Mouse (Mus musculus) megakaryocyte, embryonic 14.5 days (primary cell): Measurements from ENCODE around the gene Sipa1l2. TPM values are rescaled to one million over a fixed set of nuclear protein-coding genes. Genes with fewer than 3 reads are reported as not detected.

Source experiments
- H3K27me3 ChIP-seq: replicated peaks from 2 replicates; pipeline ENCODE3; 2012; ENCODE audit warnings: inconsistent platforms
- H3K36me3 ChIP-seq: replicated peaks from 2 replicates; pipeline ENCODE3; 2012; ENCODE audit warnings: low read length, inconsistent platforms, mixed read lengths
- H3K4me1 ChIP-seq: 2 replicates; pipeline ENCODE4 v1.6.1; 2012; ENCODE audit warnings: inconsistent platforms
- H3K4me3 ChIP-seq: replicated peaks from 2 replicates; pipeline ENCODE3; 2012; ENCODE audit warnings: moderate library complexity, mild to moderate bottlenecking, inconsistent platforms
- H3K9me3 ChIP-seq: 2 replicates; pipeline ENCODE4 v1.6.1; 2012; ENCODE audit warnings: inconsistent platforms
- FLI1 ChIP-seq: IDR thresholded peaks from 2 replicates; pipeline ENCODE4 v1.6.1; 2012; ENCODE audit warnings: low read length, inconsistent platforms, mixed read lengths
- GATA1 ChIP-seq: IDR thresholded peaks from 3 replicates; pipeline ENCODE4 v1.6.1; 2012; ENCODE audit warnings: mixed read lengths, low read length, inconsistent platforms, borderline replicate concordance
- polyA plus RNA-seq: library from polyadenylated mRNA; stranded (reverse); fragments of >175 nt; gene quantifications from 2 replicates; pipeline ENCODE4 v1.2.3, GENCODE M21; 2012; ENCODE audit warnings: low replicate concordance; ENCODE audit not compliant: insufficient read depth

The Sipa1l2 gene
- polyA plus RNA-seq = 0.40 and 0.78 TPM in 2 replicates

DNA sequence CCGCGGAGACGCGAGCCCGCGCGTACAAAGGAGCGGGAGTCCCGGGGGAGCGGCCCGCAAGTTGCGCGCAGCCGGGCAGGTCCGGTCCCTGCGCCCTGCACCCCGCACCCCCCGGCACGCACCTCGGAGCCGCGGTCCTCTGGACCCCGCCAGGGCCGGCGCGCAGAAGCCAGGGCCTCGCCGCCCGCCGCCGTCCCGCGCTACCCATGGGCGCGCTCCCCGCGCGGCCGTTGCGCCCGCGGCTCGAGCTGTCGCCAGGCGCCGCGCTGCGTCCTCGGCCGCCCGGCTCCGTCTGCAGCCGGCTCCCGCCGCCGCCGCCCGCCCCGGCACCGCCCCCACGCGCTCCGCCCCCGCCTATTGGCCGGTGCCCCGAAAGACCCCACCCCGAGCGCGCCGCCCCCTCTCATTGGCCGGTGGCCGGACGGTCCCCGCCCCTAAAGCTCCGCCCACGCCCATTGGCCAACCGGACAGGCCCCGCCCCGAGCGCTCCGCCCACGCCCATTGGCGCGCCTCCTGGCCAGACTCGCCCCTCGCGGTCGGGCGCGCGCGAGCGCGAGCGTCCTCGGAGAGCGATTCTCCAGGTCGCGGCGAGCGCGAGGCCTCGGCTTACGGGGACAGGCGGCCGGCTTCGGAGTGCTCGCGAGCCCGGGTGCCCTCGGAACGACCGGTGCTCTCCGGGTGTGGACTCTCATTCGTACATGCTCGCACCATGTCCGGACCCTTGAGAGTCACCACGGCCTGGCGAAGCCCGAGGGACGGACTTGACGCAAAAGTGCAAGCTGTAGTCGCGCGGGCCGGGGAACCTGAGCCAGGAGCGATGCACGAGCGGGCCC lies at the start of gene Sipa1l2:
Sipa1l2 (minus strand) TSS at position 276 of the 833 bp plus-strand sequence.
- no peaks in the 10 kb centered on the region for H3K36me3 ChIP-seq
- H3K27me3 ChIP-seq = peaks cover 70% of the 10 kb centered on the region
- peaks cover 19% of the 10 kb centered on the region for H3K4me1 ChIP-seq
- H3K9me3 ChIP-seq = peaks cover 15% of the 10 kb centered on the region
- TF ChIP-seq FLI1 (no peak), GATA1 (no peak)
- H3K4me3 ChIP-seq = peak within 1 kb of the TSS; percentile 91

DNA sequence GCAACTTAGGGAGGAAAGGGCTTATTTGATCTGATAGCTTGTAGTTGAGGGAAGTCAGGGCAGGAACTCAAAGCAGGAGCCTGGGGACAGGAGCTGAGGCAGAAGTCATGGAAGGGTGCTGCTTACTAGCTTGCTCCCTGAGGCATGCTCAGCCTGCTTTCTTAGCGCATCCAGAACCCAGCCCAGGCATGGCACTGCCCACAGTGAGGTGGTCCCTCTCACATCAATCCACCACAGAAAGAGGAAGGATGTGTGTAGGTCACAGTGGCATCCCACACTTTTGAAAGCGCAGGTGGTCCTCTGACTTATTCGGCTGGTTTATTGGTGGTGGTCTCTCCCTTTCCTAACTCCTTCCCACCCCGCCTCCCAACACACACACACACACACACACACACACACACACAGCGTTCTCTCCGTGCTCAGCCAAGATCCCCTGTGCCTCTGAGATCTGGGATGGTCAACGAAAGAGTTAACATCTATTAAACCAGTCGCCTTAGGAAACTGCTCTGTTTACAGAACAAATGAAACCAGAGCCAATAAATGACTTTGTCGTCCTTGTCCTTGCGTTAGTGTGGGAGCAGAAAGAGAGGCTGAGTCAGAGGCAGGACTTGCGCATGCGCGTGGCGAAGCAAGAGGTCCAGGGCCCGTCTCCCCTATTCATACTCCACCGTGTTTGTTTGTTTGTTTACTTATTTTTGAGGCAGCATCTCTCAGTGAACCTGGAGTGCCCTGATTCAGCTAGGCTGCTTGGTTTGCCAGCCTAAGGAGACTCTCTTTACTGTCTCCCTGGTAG lies 49.1 kb upstream of the Sipa1l2 start:
- Histone ChIP-seq H3K4me1 (no peaks in the 10 kb centered on the region; the same call in 1 of the 2 replicates), H3K9me3 (peaks cover 40% of the 10 kb centered on the region), H3K36me3 (no peaks in the 10 kb centered on the region), H3K4me3 (peak overlapping the region; percentile 2), H3K27me3 (no peaks in the 10 kb centered on the region)
- TF ChIP-seq FLI1 (no peak), GATA1 (no peak)

DNA sequence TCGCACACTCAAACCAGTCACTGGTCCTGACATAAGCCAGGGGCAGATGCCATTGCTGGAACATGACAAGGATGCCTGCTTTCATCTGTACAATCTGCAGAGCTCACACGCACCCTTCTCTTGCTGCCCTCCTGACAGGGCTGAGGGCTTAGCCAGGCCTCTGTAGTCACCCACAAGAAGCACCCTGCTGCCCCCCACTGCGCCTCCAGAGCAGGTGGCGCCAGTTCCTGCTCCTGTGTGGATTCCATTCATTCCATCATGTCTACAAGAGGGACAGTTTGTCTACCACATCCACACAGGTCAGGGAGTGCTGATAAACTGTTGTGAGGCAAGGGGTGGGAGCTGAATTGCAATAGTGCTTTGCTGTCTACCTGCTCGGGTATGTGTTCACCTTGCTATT lies 47.3 kb upstream of the Sipa1l2 start:
- no peaks in the 10 kb centered on the region for H3K27me3 ChIP-seq
- H3K4me1 ChIP-seq = no peaks in the 10 kb centered on the region; the same call in 1 of the 2 replicates
- H3K9me3 ChIP-seq = peaks cover 56% of the 10 kb centered on the region
- no peak for TF ChIP-seq FLI1
- no peak for TF ChIP-seq GATA1
- no peak overlapping the region for H3K4me3 ChIP-seq
- H3K36me3 ChIP-seq = no peaks in the 10 kb centered on the region

DNA sequence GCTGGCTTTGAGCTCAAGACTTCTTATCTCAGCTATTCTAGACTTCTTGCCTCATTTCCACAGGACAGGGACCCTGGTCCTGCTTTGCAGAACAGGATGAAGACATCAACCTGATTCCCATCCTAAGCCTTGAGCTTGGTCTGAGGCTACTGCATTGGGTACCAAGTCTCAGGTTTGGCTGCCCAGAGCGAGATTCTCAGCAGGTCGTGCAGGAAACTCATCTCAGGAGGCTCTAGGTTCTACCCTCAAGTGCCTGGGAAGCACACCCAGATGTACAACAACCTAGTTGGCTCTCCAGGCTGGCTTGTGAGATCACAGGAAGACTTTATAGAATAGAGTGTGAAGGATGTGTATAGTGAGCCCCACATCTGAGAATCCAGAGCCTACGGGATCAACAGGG lies 46.4 kb upstream of the Sipa1l2 start:
- H3K27me3 ChIP-seq = no peaks in the 10 kb centered on the region
- H3K4me3 ChIP-seq = no peak overlapping the region
- no peaks in the 10 kb centered on the region for H3K36me3 ChIP-seq
- H3K9me3 ChIP-seq = peaks cover 60% of the 10 kb centered on the region
- TF ChIP-seq FLI1 = no peak
- no peak for TF ChIP-seq GATA1
- no peaks in the 10 kb centered on the region; the same call in 1 of the 2 replicates for H3K4me1 ChIP-seq

DNA sequence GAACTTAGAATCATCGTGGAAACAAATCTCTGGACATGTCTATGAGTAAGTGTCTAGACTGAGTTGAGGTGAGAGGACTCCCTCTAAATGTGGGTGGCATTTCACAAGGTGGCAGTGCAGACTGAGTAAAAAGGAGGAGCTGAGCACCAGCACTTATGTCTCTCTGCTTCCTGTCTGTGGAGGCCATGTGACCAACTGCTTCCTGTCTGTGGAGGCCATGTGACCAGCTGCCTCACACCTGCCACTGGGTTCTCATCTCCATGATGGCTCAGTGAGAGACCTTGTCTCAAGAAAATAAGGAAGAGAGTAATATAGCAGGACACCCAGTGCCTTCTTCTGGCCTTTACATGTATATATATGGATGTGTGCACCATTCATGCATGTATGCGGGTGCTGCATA lies 43.9 kb upstream of the Sipa1l2 start:
- H3K4me3 ChIP-seq = peak overlapping the region; percentile 53

DNA sequence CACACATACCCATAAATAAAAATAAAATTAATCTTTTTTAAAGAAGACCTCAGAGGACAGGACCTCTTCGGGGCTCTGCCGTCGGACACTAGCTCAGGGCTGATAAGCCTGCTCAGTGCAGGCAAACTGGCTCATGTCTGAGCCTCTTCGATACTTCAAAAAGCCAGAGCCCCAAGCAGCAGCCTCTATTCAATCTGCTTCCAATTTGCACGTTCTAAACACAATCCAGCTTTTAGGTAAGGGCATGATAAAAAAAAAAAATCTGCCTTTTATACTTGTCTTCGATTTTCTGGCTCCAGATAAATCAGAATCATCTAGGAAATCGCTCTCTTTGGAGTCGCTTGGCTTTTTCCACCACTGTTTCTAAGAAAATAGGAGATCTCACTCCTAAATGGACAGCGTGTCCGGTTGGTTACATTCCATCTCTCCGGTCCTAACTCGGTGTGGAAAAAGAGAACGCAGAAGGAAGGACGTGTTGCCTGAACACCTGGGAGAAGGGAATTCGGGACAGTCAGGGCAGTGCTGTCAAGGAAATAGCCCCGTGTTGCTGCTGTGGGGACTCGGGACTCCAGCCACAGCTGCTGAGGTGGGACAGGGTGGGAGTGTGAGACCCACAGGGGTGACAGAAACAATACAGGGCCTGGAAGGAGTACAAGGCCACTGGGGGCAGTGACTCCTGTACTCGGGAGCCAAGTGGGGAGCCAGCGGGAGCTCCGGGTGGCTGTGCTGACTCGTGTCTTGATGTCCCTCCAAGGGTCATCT lies 42.4 kb upstream of the Sipa1l2 start:
- H3K4me1 ChIP-seq = no peaks in the 10 kb centered on the region
- H3K4me3 ChIP-seq = no peak overlapping the region
- H3K27me3 ChIP-seq = no peaks in the 10 kb centered on the region
- H3K9me3 ChIP-seq = peaks cover 59% of the 10 kb centered on the region
- H3K36me3 ChIP-seq = no peaks in the 10 kb centered on the region
- TF ChIP-seq FLI1 (no peak), GATA1 (no peak)

More for the DNA sequence above, 43.9 kb upstream of the Sipa1l2 start:
- H3K27me3 ChIP-seq = no peaks in the 10 kb centered on the region
- peaks cover 63% of the 10 kb centered on the region for H3K9me3 ChIP-seq
- TF ChIP-seq GATA1 = no peak
- TF ChIP-seq FLI1 = no peak
- no peaks in the 10 kb centered on the region for H3K4me1 ChIP-seq
- no peaks in the 10 kb centered on the region for H3K36me3 ChIP-seq

DNA sequence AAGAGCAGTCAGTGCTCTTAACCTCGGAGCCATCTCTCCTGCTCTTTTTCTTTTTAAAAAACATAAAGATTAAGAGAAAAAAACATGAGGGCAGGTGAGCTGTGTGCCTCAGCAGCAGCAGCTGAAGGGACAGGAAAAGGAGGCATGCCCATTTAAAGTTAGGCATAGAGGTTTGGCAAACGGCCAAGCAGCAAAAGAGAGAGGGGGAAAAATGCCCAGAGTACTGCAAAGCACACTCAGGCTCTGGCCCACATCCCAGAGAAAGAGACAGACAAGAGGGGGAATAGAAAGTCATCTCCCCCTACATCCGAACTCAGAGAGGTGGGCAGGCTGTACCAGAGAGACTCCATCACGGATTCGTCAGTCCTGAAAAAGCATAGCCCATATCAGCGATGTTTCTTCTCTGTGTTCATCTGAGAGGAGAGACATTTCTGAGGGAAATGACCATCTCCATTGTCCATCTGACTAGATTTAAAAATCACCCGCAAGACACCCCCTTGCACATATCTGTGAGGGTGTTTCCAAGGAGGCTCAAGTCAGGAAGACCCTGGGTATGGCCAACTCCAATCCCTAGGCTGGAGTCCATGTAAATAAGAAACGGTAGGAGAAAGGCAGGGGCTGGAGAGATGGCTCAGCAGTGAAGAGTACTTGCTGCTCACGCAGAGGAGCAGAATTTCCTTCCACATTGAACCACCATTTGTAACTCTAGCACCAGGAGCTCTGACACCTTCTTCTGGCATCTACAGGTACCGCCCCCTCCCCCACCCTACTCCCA lies 41.6 kb upstream of the Sipa1l2 start:
- Histone ChIP-seq H3K9me3 (peaks cover 58% of the 10 kb centered on the region), H3K4me1 (no peaks in the 10 kb centered on the region), H3K4me3 (no peak overlapping the region), H3K27me3 (no peaks in the 10 kb centered on the region), H3K36me3 (no peaks in the 10 kb centered on the region)
- TF ChIP-seq FLI1 (no peak), GATA1 (no peak)

DNA sequence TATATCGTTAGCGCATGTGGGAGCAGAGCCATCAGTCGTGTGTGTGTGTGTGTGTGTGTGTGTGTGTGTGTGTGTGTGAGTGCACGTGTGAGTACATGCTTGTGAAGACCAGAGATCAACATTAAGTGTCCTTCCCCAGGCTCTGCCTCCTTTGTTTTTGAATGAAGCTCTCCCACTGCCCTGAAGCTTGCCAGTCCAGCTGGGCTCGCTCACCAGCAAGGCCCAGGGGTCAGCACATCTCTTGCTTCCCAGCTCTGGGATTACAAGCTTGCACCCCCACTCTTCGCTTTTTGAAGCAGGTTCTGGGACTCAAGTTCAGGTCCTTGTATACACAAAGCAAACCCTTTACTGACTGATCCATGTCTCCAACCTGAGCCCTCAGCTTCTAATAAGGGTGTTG lies 40.1 kb upstream of the Sipa1l2 start:
- no peak for TF ChIP-seq GATA1
- TF ChIP-seq FLI1 = no peak
- Histone ChIP-seq H3K36me3 (no peaks in the 10 kb centered on the region), H3K9me3 (peaks cover 50% of the 10 kb centered on the region), H3K4me1 (no peaks in the 10 kb centered on the region), H3K27me3 (no peaks in the 10 kb centered on the region), H3K4me3 (no peak overlapping the region)

DNA sequence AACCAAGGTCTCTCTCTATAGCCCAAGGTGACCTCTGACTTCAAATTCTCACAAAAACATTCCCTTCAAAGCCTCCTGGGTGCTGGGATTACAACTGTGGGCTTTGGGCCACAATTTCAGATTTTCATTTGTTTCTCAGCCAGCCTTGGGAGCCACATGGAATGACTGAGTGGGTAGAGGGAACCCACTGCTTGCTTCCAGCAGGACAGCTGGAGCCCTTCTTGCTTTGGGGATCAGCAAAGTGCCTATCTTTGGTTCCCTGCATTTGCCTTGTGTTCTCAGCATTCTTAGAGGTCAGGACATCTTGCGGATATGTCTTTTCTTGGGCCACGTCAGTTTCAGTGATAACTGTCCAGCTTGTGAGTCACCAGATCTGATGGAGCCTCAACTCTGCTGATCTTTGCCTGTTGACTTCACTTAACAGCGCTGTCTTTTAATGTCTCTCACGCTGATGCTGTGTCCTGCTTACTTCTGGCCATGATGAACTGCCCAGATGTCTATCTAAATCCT lies 38.2 kb upstream of the Sipa1l2 start:
- H3K4me1 ChIP-seq = no peaks in the 10 kb centered on the region
- H3K27me3 ChIP-seq = no peaks in the 10 kb centered on the region
- TF ChIP-seq FLI1 (no peak), GATA1 (no peak)
- no peaks in the 10 kb centered on the region for H3K36me3 ChIP-seq
- H3K4me3 ChIP-seq = no peak overlapping the region
- H3K9me3 ChIP-seq = peaks cover 43% of the 10 kb centered on the region
